Mouse (Mus musculus) heart, embryonic 13.5 days (tissue): ENCODE data around the gene Pcif1. TPM values are rescaled to one million over a fixed set of nuclear protein-coding genes. Genes with fewer than 3 reads are reported as not detected.

ENCODE experiments used
- ATAC-seq: fragments of 200-750 bp; cut with Nextera tagmentation; 2 replicates; pipeline ENCODE4 v1.8.0; 2017; ENCODE audit warnings: moderate TSS enrichment; ENCODE audit not compliant: insufficient number of reproducible peaks, low FRiP score, low TSS enrichment; ENCODE audit errors: extremely low read depth
- H3K27ac ChIP-seq: fragments of 300-500 bp; sonication (generic); replicated peaks from 2 replicates; pipeline ENCODE4 v1.5.1; 2015; ENCODE audit warnings: moderate library complexity, mild to moderate bottlenecking, inconsistent platforms
- H3K27me3 ChIP-seq: fragments of 300-500 bp; sonication (generic); replicated peaks from 2 replicates; pipeline ENCODE4 v1.6.1; 2015; ENCODE audit warnings: mild to moderate bottlenecking, inconsistent platforms
- H3K36me3 ChIP-seq: fragments of 300-500 bp; sonication (generic); 2 replicates; pipeline ENCODE4 v1.6.1; 2015; ENCODE audit warnings: mild to moderate bottlenecking, inconsistent platforms
- H3K4me1 ChIP-seq: fragments of 300-500 bp; sonication (generic); 2 replicates; pipeline ENCODE4 v1.6.1; 2015; ENCODE audit warnings: inconsistent platforms
- H3K4me2 ChIP-seq: fragments of 300-500 bp; sonication (generic); 2 replicates; pipeline ENCODE4 v1.6.1; 2015; ENCODE audit warnings: inconsistent platforms, mild to moderate bottlenecking, moderate library complexity
- H3K4me3 ChIP-seq: fragments of 300-500 bp; sonication (generic); 2 replicates; pipeline ENCODE4 v1.5.1; 2015; ENCODE audit warnings: moderate library complexity, mild to moderate bottlenecking, inconsistent platforms
- H3K9ac ChIP-seq: fragments of 300-500 bp; sonication (generic); 2 replicates; pipeline ENCODE4 v1.6.1; 2015; ENCODE audit warnings: inconsistent platforms, mild to moderate bottlenecking, moderate library complexity
- H3K9me3 ChIP-seq: fragments of 300-500 bp; sonication (generic); 2 replicates; pipeline ENCODE4 v1.6.1; 2016; ENCODE audit warnings: inconsistent platforms
- WGBS: fragments of 180-500 bp; shearing (Covaris S2); methylation state at CpG from one replicate; pipeline ENCODE4 v1.1.7; 2015; ENCODE audit warnings: mixed read lengths; 5-methylcytosine and 5-hydroxymethylcytosine counted together
- polyA plus RNA-seq: library from polyadenylated mRNA; unstranded; fragments of >200 nt; fragmentation: Nextera tagmentation; extraction: Ambion mirVana; gene quantifications from 2 replicates; pipeline ENCODE4 v1.2.1, GENCODE M21; 2015

Pcif1 gene
- polyA plus RNA-seq, 1 experiment from 2014 or later = 56.0 TPM

- 81% methylated on average over 9 of the region's 9 CpGs for WGBS
- ATAC-seq = no peak
Measured at GRCm38 (mm10) chr2:164882619-164883018, 3.5 kb downstream of the Pcif1 start.

GRCm38 (mm10) chr2:164885788-164886187 lies 6.7 kb downstream of the Pcif1 start:
- Histone ChIP-seq H3K4me2 (no peak overlapping the region), H3K36me3 (peaks cover 83% of the 10 kb centered on the region), H3K4me3 (no peak overlapping the region), H3K27ac (peak overlapping the region; percentile 17), H3K9ac (peak overlapping the region; percentile 38), H3K4me1 (peaks cover 17% of the 10 kb centered on the region), H3K9me3 (no peaks in the 10 kb centered on the region), H3K27me3 (no peaks in the 10 kb centered on the region)
- 0 out of 2 replicates have a peak, but pooled peaks have one; percentile 9 for ATAC-seq
- WGBS = 46% methylated on average over 7 of the region's 7 CpGs

More at GRCm38 (mm10) chr2:164882619-164883018, 3.5 kb downstream of the Pcif1 start:
- Histone ChIP-seq H3K27ac (no peak overlapping the region), H3K4me3 (no peak overlapping the region), H3K9me3 (no peaks in the 10 kb centered on the region), H3K9ac (no peak overlapping the region), H3K27me3 (no peaks in the 10 kb centered on the region), H3K4me1 (peaks cover 32% of the 10 kb centered on the region), H3K36me3 (peaks cover 52% of the 10 kb centered on the region), H3K4me2 (no peak overlapping the region)

- Histone ChIP-seq H3K9ac (no peak overlapping the region), H3K4me2 (no peak overlapping the region), H3K27ac (no peak overlapping the region), H3K4me1 (peaks cover 13% of the 10 kb centered on the region), H3K4me3 (no peak overlapping the region), H3K9me3 (no peaks in the 10 kb centered on the region), H3K36me3 (peaks cover 91% of the 10 kb centered on the region), H3K27me3 (no peaks in the 10 kb centered on the region)
- no peak for ATAC-seq
- WGBS = 91% methylated on average over 10 of the region's 10 CpGs
Measured at GRCm38 (mm10) chr2:164886617-164887016, 7.5 kb downstream of the Pcif1 start.

GRCm38 (mm10) chr2:164888996-164889395 lies 9.9 kb downstream of the Pcif1 start:
- 82% methylated on average over 12 of the region's 12 CpGs for WGBS
- Histone ChIP-seq H3K27ac (no peak overlapping the region), H3K9me3 (no peaks in the 10 kb centered on the region), H3K36me3 (peaks cover 100% of the 10 kb centered on the region), H3K4me2 (no peak overlapping the region), H3K27me3 (no peaks in the 10 kb centered on the region), H3K9ac (no peak overlapping the region), H3K4me1 (peaks cover 13% of the 10 kb centered on the region), H3K4me3 (no peak overlapping the region)
- no peak for ATAC-seq

GRCm38 (mm10) chr2:164889960-164890359 lies 10.9 kb downstream of the Pcif1 start:
- ATAC-seq = no peak
- Histone ChIP-seq H3K27ac (no peak overlapping the region), H3K4me3 (no peak overlapping the region), H3K27me3 (no peaks in the 10 kb centered on the region), H3K9ac (no peak overlapping the region), H3K36me3 (peaks cover 100% of the 10 kb centered on the region), H3K4me2 (no peak overlapping the region), H3K4me1 (peaks cover 13% of the 10 kb centered on the region), H3K9me3 (no peaks in the 10 kb centered on the region)
- 90% methylated on average over 2 of the region's 2 CpGs for WGBS

- Histone ChIP-seq H3K4me2 (no peak overlapping the region), H3K27ac (no peak overlapping the region), H3K27me3 (no peaks in the 10 kb centered on the region), H3K4me3 (no peak overlapping the region), H3K9ac (no peak overlapping the region), H3K9me3 (no peaks in the 10 kb centered on the region), H3K36me3 (peaks cover 100% of the 10 kb centered on the region), H3K4me1 (peaks cover 9% of the 10 kb centered on the region)
- ATAC-seq = no peak
- WGBS = 91% methylated on average over 24 of the region's 24 CpGs
Measured at GRCm38 (mm10) chr2:164890411-164891049, 11.4 kb downstream of the Pcif1 start.

DNA sequence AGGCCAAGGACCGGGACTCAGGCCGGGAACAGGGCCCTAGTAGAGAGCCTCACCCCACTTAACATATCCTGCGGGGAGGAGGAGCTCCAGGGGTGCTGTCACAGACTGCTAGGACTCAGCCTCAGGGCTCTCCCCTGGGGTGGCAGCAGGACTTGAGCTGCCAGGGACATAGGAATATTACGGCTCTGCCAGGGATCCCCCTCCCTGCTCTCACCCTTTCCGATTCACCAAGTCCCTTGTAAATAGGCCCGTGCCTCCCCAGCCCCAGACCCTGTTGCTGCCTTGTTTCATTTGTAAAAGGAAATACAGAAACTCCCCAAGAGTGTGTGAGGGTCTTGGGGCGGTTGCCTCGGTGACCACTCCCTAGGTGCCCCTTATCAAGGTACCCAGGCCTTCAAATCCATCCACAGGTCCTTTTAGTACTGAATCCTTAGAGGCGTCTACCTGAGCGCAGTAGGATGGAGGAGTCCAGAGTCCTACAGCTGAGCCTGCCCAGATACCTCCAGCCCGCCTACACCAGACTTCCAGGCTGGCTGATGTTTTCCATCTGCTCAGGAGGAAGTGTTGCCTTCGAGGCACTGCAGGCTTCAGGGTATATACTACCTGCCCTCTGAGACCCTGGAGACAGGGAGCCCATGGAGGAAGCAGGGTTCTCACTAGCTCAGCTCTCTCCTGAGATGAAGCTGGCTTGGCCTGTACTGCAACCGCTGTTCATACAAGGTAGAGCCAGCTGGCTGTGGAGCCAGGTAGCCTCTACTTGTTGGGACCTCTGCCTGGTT lies 12.1 kb downstream of the Pcif1 start:
- H3K36me3 ChIP-seq = peaks cover 100% of the 10 kb centered on the region
- H3K4me2 ChIP-seq = no peak overlapping the region
- H3K4me1 ChIP-seq = peaks cover 2% of the 10 kb centered on the region; the same call in 1 of the 2 replicates
- H3K27me3 ChIP-seq = no peaks in the 10 kb centered on the region
- 82% methylated on average over 13 of the region's 13 CpGs for WGBS
- ATAC-seq = no peak
- H3K9me3 ChIP-seq = no peaks in the 10 kb centered on the region
- no peak overlapping the region for H3K4me3 ChIP-seq
- H3K27ac ChIP-seq = no peak overlapping the region
- no peak overlapping the region for H3K9ac ChIP-seq

- Histone ChIP-seq H3K27ac (no peak overlapping the region), H3K4me1 (no peaks in the 10 kb centered on the region), H3K9ac (no peak overlapping the region), H3K9me3 (no peaks in the 10 kb centered on the region), H3K36me3 (peaks cover 100% of the 10 kb centered on the region), H3K4me2 (no peak overlapping the region), H3K4me3 (no peak overlapping the region), H3K27me3 (no peaks in the 10 kb centered on the region)
- 85% methylated on average over 15 of the region's 15 CpGs for WGBS
- no peak for ATAC-seq
Measured at GRCm38 (mm10) chr2:164891908-164892695, 13.0 kb downstream of the Pcif1 start.

- Histone ChIP-seq H3K36me3 (peaks cover 100% of the 10 kb centered on the region), H3K4me1 (no peaks in the 10 kb centered on the region), H3K27ac (no peak overlapping the region), H3K9me3 (no peaks in the 10 kb centered on the region), H3K4me3 (no peak overlapping the region), H3K27me3 (no peaks in the 10 kb centered on the region), H3K9ac (no peak overlapping the region), H3K4me2 (no peak overlapping the region)
- no peak for ATAC-seq
- WGBS = 87% methylated on average over 6 of the region's 6 CpGs
Measured at GRCm38 (mm10) chr2:164892696-164893216, 13.7 kb downstream of the Pcif1 start.

DNA sequence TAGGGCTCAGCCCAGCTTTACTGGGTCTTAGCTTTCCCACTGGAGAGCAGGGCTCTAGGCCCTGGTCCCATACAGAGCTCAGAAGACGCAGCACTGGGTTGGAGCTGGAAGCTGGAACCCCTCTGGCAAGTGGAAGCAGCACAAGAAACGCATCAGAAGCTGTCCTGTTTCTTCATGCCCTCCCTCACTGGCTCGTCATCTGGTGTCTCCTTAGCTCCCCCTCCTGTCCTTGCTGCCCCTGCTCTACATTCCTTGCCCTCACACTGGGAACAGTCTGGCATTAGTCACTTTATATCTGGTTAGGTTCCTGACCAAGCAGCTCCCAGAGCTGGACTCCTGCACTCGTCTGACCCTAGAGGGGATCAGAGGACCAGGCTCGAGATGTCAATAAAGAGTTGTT lies 14.9 kb downstream of the Pcif1 start:
- Histone ChIP-seq H3K4me1 (no peaks in the 10 kb centered on the region), H3K36me3 (peaks cover 100% of the 10 kb centered on the region), H3K4me3 (no peak overlapping the region), H3K9ac (no peak overlapping the region), H3K4me2 (no peak overlapping the region), H3K27ac (no peak overlapping the region), H3K9me3 (no peaks in the 10 kb centered on the region), H3K27me3 (no peaks in the 10 kb centered on the region)
- no peak for ATAC-seq
- 60% methylated on average over 5 of the region's 5 CpGs for WGBS

DNA sequence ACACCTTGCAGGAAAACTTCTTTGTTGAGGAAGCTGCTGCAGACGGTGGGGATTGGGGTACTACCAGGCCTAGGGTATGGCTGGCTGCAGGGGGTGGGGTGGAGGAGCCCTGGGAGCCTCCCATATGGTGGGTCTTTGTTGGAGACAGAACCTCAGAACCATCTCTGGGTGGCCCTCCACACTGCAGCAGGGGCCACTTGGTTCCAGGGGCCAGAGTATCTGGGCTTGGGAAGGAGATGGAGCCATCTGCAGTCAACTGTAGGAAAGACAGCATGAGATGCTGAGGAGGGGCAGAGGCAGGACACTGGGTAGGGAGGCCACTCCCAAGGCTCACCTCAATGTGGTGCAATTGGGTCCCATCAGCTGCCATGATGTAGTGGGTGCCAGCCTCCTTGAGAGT lies 15.5 kb downstream of the Pcif1 start:
- H3K4me1 ChIP-seq = no peaks in the 10 kb centered on the region
- no peak for ATAC-seq
- peaks cover 100% of the 10 kb centered on the region for H3K36me3 ChIP-seq
- no peak overlapping the region for H3K27ac ChIP-seq
- no peak overlapping the region for H3K4me2 ChIP-seq
- H3K9ac ChIP-seq = no peak overlapping the region
- no peaks in the 10 kb centered on the region for H3K27me3 ChIP-seq
- 80% methylated on average over 1 of the region's 1 CpGs for WGBS
- H3K9me3 ChIP-seq = no peaks in the 10 kb centered on the region
- H3K4me3 ChIP-seq = no peak overlapping the region
